Mouse (Mus musculus): ENCODE measurements around the gene Abca13. TPM values are rescaled to one million over a fixed set of nuclear protein-coding genes. Genes with fewer than 3 reads are reported as not detected.

The Abca13 gene
- polyA plus RNA-seq, 1 experiment from 2014 or later, result 0.13 TPM

Other genes with a start within 250 kb of the Abca13 start
- gene Pkd1l1, start 218.7 kb upstream of the Abca13 start, polyA plus RNA-seq (2015; fragmentation: Nextera tagmentation; extraction: Ambion mirVana), result 0.06 and 0.18 TPM in 2 replicates
- gene Hus1, start 180.8 kb upstream of the Abca13 start, polyA plus RNA-seq (2015; fragmentation: Nextera tagmentation; extraction: Ambion mirVana), result 15.6 and 17.3 TPM in 2 replicates
- gene Gm11992, start 143.3 kb upstream of the Abca13 start, polyA plus RNA-seq (2015; fragmentation: Nextera tagmentation; extraction: Ambion mirVana), result 2.8 and 3.5 TPM in 2 replicates
- gene Sun3, start 143.0 kb upstream of the Abca13 start, polyA plus RNA-seq (2015; fragmentation: Nextera tagmentation; extraction: Ambion mirVana), result 0.13 and 0.24 TPM in 2 replicates
- 15.6 and 16.8 TPM in 2 replicates for gene Upp1, start 73.8 kb upstream of the Abca13 start, polyA plus RNA-seq (2015; fragmentation: Nextera tagmentation; extraction: Ambion mirVana)